Mouse (Mus musculus) limb, embryonic 13.5 days (tissue): ENCODE data around the gene Nfkbib. TPM values are rescaled to one million over a fixed set of nuclear protein-coding genes. Genes with fewer than 3 reads are reported as not detected.

Source experiments
- ATAC-seq: fragments of 200-750 bp; cut with Nextera tagmentation; 2 replicates; pipeline ENCODE4 v1.8.0; 2017; ENCODE audit warnings: low read depth, moderate number of reproducible peaks, moderate TSS enrichment; ENCODE audit not compliant: low FRiP score
- H3K27ac ChIP-seq: fragments of 300-500 bp; sonication (generic); 2 replicates; pipeline ENCODE4 v1.5.1; 2015; ENCODE audit warnings: inconsistent platforms, mild to moderate bottlenecking, moderate library complexity
- H3K27me3 ChIP-seq: fragments of 300-500 bp; sonication (generic); 2 replicates; pipeline ENCODE4 v1.6.1; 2015; ENCODE audit warnings: mild to moderate bottlenecking, inconsistent platforms
- H3K36me3 ChIP-seq: fragments of 300-500 bp; sonication (generic); 2 replicates; pipeline ENCODE4 v1.6.1; 2015; ENCODE audit warnings: inconsistent platforms, mild to moderate bottlenecking, moderate library complexity
- H3K4me1 ChIP-seq: fragments of 300-500 bp; sonication (generic); 2 replicates; pipeline ENCODE4 v1.6.1; 2015; ENCODE audit warnings: inconsistent platforms
- H3K4me2 ChIP-seq: fragments of 300-500 bp; sonication (generic); replicated peaks from 2 replicates; pipeline ENCODE4 v1.6.1; 2015; ENCODE audit warnings: inconsistent platforms, mild to moderate bottlenecking, moderate library complexity
- H3K4me3 ChIP-seq: fragments of 300-500 bp; sonication (generic); 2 replicates; pipeline ENCODE4 v1.5.1; 2015; ENCODE audit warnings: moderate library complexity, mild to moderate bottlenecking, inconsistent platforms
- H3K9ac ChIP-seq: fragments of 300-500 bp; sonication (generic); 2 replicates; pipeline ENCODE4 v1.6.1; 2015; ENCODE audit warnings: mild to moderate bottlenecking, inconsistent platforms
- H3K9me3 ChIP-seq: fragments of 300-500 bp; sonication (generic); 2 replicates; pipeline ENCODE4 v1.6.1; 2016; ENCODE audit warnings: inconsistent platforms
- WGBS: fragments of 180-500 bp; shearing (Covaris S2); methylation state at CpG from one replicate; pipeline ENCODE4 v1.1.7; 2015; 5-methylcytosine and 5-hydroxymethylcytosine counted together
- polyA plus RNA-seq: library from polyadenylated mRNA; unstranded; fragments of >200 nt; fragmentation: Nextera tagmentation; extraction: Ambion mirVana; gene quantifications from 2 replicates; pipeline ENCODE4 v1.2.1, GENCODE M21; 2015

The Nfkbib gene
- polyA plus RNA-seq, 1 experiment from 2014 or later = 41.7 TPM

DNA sequence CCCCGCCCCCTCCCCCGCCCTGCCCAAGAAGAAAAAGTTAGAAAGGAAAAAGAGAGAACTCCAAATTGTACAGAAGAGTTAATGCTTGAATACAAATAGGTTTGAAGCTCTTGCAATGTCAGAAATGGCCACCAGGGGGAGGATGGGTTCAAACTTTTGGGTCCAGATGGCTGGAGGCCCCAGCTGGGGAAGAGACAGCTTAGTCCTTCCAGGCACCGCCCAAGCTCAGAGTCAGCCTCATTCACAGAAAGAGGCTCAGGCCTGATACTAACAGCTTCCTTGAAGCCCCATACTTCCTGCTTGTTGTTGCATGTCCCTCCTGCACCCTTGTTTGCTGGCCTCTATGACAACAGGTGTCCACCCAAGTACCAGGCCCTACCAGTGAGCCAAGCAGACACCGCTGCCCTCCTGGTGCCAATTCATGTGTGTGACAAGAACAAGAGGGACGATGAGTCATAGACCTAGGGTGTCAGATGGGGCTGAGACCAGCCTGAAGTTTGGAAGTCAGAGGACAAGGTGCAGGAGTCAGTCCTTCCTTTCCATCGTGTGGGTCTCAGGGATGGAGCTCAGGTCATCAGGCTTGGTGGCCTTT lies 12.9 kb upstream of the Nfkbib start:
- H3K4me1 ChIP-seq = peaks cover 9% of the 10 kb centered on the region
- 0 out of 2 replicates have a peak overlapping the region, but pooled peaks have one; percentile 52 for H3K27ac ChIP-seq
- 0 out of 2 replicates have a peak, but pooled peaks have one; percentile 39 for ATAC-seq
- WGBS = 48% methylated on average over 6 of the region's 6 CpGs
- peaks cover 62% of the 10 kb centered on the region for H3K36me3 ChIP-seq
- no peak overlapping the region for H3K9ac ChIP-seq
- H3K27me3 ChIP-seq = no peaks in the 10 kb centered on the region
- H3K4me2 ChIP-seq = no peak overlapping the region; the same call in 1 of the 2 replicates
- H3K4me3 ChIP-seq = no peak overlapping the region
- no peaks in the 10 kb centered on the region for H3K9me3 ChIP-seq

DNA sequence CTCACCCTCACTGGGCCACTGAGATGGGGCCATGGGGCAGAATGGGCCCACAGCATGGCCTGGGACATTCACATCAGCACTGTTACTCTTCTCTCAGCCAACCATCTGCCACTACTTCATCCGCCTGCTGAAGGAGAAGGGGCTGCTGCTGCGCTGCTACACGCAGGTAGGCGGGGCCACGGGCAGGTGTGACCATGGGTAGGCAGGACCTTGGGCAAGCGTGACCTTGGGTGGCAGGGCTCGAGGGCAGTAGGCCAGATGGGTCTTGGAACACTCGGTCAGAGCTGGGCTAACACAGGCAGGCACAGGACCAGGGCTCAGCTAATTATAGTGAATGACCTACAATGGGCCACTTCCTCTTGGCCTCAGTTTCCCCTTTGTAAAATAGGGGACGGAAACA lies 11.5 kb upstream of the Nfkbib start:
- WGBS = 80% methylated on average over 9 of the region's 9 CpGs
- H3K9ac ChIP-seq = no peak overlapping the region
- no peaks in the 10 kb centered on the region for H3K9me3 ChIP-seq
- no peak overlapping the region for H3K27ac ChIP-seq
- ATAC-seq = no peak
- H3K4me3 ChIP-seq = no peak overlapping the region
- H3K4me2 ChIP-seq = no peak overlapping the region
- peaks cover 9% of the 10 kb centered on the region for H3K4me1 ChIP-seq
- peaks cover 62% of the 10 kb centered on the region for H3K36me3 ChIP-seq
- no peaks in the 10 kb centered on the region for H3K27me3 ChIP-seq

DNA sequence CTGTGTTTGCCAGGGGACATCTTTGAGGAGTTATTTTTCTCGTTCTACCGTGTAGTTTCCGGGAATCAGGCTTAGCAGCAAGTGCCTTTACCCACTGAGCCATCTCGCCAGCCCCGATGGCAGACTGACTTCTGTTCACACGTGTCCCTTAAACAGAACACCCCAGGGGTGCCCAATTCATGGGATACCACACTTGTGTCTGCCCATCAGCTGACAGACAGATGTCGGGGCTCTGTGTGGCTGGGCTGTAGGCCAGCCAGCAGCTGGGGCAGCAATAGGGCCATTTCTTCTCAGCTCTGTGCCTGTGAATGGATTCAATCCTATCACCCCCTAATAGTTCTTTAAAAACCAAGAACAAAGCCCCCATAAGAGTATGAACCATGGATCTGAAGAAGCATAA lies 7.8 kb upstream of the Nfkbib start:
- ATAC-seq = no peak
- no peak overlapping the region for H3K4me3 ChIP-seq
- no peak overlapping the region for H3K27ac ChIP-seq
- H3K9ac ChIP-seq = no peak overlapping the region
- H3K27me3 ChIP-seq = no peaks in the 10 kb centered on the region
- H3K36me3 ChIP-seq = peaks cover 59% of the 10 kb centered on the region
- H3K4me1 ChIP-seq = peaks cover 1% of the 10 kb centered on the region
- H3K4me2 ChIP-seq = no peak overlapping the region
- 91% methylated on average over 7 of the region's 7 CpGs for WGBS
- no peaks in the 10 kb centered on the region for H3K9me3 ChIP-seq

DNA sequence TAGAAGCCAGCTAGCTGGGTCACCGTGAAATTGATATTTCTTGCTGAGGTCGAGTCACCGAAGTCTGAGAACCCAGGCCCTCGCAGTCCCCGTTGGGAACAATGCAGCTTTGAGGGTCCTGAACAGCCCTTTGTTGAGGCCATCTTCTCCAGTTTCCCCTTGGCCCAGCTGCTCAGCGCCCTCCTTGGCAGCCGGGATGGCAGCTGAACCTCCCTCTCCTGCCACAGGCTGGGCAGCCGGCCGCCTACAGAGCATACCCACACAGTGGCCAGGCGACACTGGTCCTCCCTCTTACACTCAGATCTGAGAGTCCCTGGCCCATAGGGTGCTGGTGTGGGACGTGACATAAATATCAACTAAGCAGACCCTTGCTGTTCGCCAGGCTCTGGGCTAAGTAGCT lies 6.9 kb upstream of the Nfkbib start:
- H3K36me3 ChIP-seq = peaks cover 59% of the 10 kb centered on the region
- H3K27ac ChIP-seq = 0 out of 2 replicates have a peak overlapping the region, but pooled peaks have one; percentile 15
- H3K4me2 ChIP-seq = no peak overlapping the region
- H3K27me3 ChIP-seq = no peaks in the 10 kb centered on the region
- no peaks in the 10 kb centered on the region for H3K4me1 ChIP-seq
- WGBS = 83% methylated on average over 12 of the region's 12 CpGs
- no peaks in the 10 kb centered on the region for H3K9me3 ChIP-seq
- ATAC-seq = peak; percentile 41; the same call in 1 of the 2 replicates
- H3K9ac ChIP-seq = no peak overlapping the region
- H3K4me3 ChIP-seq = no peak overlapping the region

- Histone ChIP-seq H3K27ac (no peak overlapping the region), H3K36me3 (peaks cover 52% of the 10 kb centered on the region), H3K9me3 (no peaks in the 10 kb centered on the region), H3K4me3 (no peak overlapping the region), H3K4me1 (peaks cover under 1% of the 10 kb centered on the region; the same call in 1 of the 2 replicates), H3K27me3 (no peaks in the 10 kb centered on the region), H3K9ac (no peak overlapping the region), H3K4me2 (no peak overlapping the region)
- 68% methylated on average over 3 of the region's 3 CpGs for WGBS
- no peak; the same call in 1 of the 2 replicates for ATAC-seq
Measured at GRCm38 (mm10) chr7:28773163-28773562, 5.9 kb upstream of the Nfkbib start.

- Histone ChIP-seq H3K27me3 (no peaks in the 10 kb centered on the region), H3K27ac (no peak overlapping the region), H3K9me3 (no peaks in the 10 kb centered on the region), H3K36me3 (peaks cover 42% of the 10 kb centered on the region), H3K4me3 (no peak overlapping the region), H3K4me2 (no peak overlapping the region), H3K4me1 (peaks cover 13% of the 10 kb centered on the region), H3K9ac (no peak overlapping the region)
- whole genome bisulfite sequencing = 96% methylated on average over 11 of the region's 11 CpGs
- no peak for ATAC-seq
Measured at GRCm38 (mm10) chr7:28771867-28772266, 4.6 kb upstream of the Nfkbib start.

- H3K27me3 ChIP-seq = no peaks in the 10 kb centered on the region
- H3K9me3 ChIP-seq = no peaks in the 10 kb centered on the region
- ATAC-seq = no peak
- H3K4me1 ChIP-seq = peaks cover 20% of the 10 kb centered on the region
- H3K4me2 ChIP-seq = no peak overlapping the region
- no peak overlapping the region for H3K9ac ChIP-seq
- no peak overlapping the region for H3K27ac ChIP-seq
- no peak overlapping the region for H3K4me3 ChIP-seq
- H3K36me3 ChIP-seq = peaks cover 28% of the 10 kb centered on the region
- 90% methylated on average over 3 of the region's 3 CpGs for WGBS
Measured at GRCm38 (mm10) chr7:28770309-28770708, 3.0 kb upstream of the Nfkbib start.

- 93% methylated on average over 9 of the region's 9 CpGs for WGBS
- Histone ChIP-seq H3K27me3 (no peaks in the 10 kb centered on the region), H3K27ac (no peak overlapping the region), H3K4me1 (peaks cover 22% of the 10 kb centered on the region), H3K9me3 (no peaks in the 10 kb centered on the region), H3K4me3 (no peak overlapping the region), H3K4me2 (no peak overlapping the region), H3K36me3 (peaks cover 20% of the 10 kb centered on the region), H3K9ac (no peak overlapping the region)
- ATAC-seq = no peak
Measured at GRCm38 (mm10) chr7:28769414-28769958, 2.2 kb upstream of the Nfkbib start.

- Histone ChIP-seq H3K27ac (no peak overlapping the region), H3K9me3 (no peaks in the 10 kb centered on the region), H3K4me2 (peak overlapping the region; percentile 69), H3K36me3 (peaks cover 4% of the 10 kb centered on the region), H3K9ac (peak overlapping the region; percentile 75), H3K4me3 (peak overlapping the region; percentile 79), H3K4me1 (peaks cover 22% of the 10 kb centered on the region), H3K27me3 (no peaks in the 10 kb centered on the region)
- no peak for ATAC-seq
- WGBS = 2% methylated on average over 14 of the region's 14 CpGs
Measured at GRCm38 (mm10) chr7:28766910-28767309, 402 bp downstream of the Nfkbib start.

DNA sequence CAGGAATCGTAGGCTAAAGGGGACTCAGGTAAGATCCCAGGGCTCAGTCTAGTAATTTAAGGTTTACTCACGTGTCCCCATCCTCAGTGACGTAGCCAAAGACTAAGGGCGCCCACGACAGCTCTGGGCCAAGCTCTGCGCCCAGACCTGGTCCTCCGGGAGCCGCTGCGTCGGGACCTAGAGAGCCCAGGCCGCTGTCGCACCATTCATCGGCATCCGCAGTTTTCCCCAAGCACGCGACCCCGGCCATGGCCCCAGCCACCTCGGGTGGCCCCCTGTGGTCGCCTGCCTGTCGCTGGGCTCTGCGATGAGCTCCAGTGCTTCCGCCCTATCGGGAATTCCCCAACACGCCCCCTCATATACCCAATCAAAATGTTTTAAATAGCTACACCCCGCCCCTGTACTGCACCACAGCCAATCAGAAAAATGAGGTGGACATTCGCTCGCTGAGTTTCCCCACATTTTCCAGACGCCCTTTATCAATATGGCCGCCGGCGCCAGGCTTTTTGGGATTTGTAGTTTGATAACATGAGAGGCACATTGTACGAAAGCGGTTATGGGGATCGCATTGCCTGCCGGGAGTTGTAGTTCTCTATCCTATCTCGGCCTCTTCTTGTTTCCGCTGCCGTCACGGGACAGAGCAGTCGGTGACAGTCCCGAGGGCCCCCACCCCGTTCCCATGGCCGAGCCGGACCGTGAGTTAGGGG lies 986 bp downstream of the Nfkbib start, which contains the start of gene Sirt2:
Gene Sirt2, plus strand, starts transcription at position 563 of the 707 bp plus-strand sequence.
- no peak within 1 kb of the TSS for H3K27ac ChIP-seq
- peak; percentile 99 for ATAC-seq
- WGBS = under 1% methylated on average over 45 of the region's 45 CpGs

GRCm38 (mm10) chr7:28765211-28765610 lies 2.1 kb downstream of the Nfkbib start:
- H3K9me3 ChIP-seq = no peaks in the 10 kb centered on the region
- H3K27ac ChIP-seq = no peak overlapping the region
- peaks cover 18% of the 10 kb centered on the region for H3K36me3 ChIP-seq
- H3K4me1 ChIP-seq = peaks cover 22% of the 10 kb centered on the region
- ATAC-seq = no peak
- H3K27me3 ChIP-seq = no peaks in the 10 kb centered on the region
- 87% methylated on average over 6 of the region's 6 CpGs for WGBS
- peak overlapping the region; percentile 77 for H3K4me2 ChIP-seq
- H3K9ac ChIP-seq = 0 out of 2 replicates have a peak overlapping the region, but pooled peaks have one; percentile 80
- peak overlapping the region; percentile 79 for H3K4me3 ChIP-seq

More for the DNA sequence above, 986 bp downstream of the Nfkbib start, which contains the start of gene Sirt2:
- H3K4me3 ChIP-seq = peak within 1 kb of the TSS; percentile 79
- no peaks in the 10 kb centered on the region for H3K9me3 ChIP-seq
- H3K4me1 ChIP-seq = peaks cover 22% of the 10 kb centered on the region
- H3K4me2 ChIP-seq = peak within 1 kb of the TSS; percentile 77
- H3K36me3 ChIP-seq = peaks cover 8% of the 10 kb centered on the region
- H3K27me3 ChIP-seq = no peaks in the 10 kb centered on the region
- peak within 1 kb of the TSS; percentile 80 for H3K9ac ChIP-seq

- Histone ChIP-seq H3K27ac (no peak overlapping the region), H3K4me2 (no peak overlapping the region), H3K9ac (no peak overlapping the region), H3K4me1 (peaks cover 9% of the 10 kb centered on the region), H3K36me3 (peaks cover 40% of the 10 kb centered on the region), H3K9me3 (no peaks in the 10 kb centered on the region), H3K27me3 (peaks cover 8% of the 10 kb centered on the region), H3K4me3 (no peak overlapping the region)
- ATAC-seq = no peak
- WGBS = 94% methylated on average over 9 of the region's 9 CpGs
Measured at GRCm38 (mm10) chr7:28761907-28762306, 5.4 kb downstream of the Nfkbib start.
